Mouse (Mus musculus) intestine, embryonic 16.5 days (tissue): ENCODE measurements at regions not wholly inside any gene's neighbourhood (a gene's known extent, or its start where the extent isn't known, plus 50 kb on each side); places are given as distances from the start of the nearest gene placed in this dataset.
A peak's percentile ranks its signal among the peaks of the same experiment; 100 is the strongest.

Experiments
- ATAC-seq: fragments of 200-750 bp; cut with Nextera tagmentation; 2 replicates; pipeline ENCODE4 v1.8.0; 2017; ENCODE audit warnings: moderate TSS enrichment, moderate library complexity
- H3K27ac ChIP-seq: fragments of 300-500 bp; sonication (generic); 2 replicates; pipeline ENCODE4 v1.5.1; 2014; ENCODE audit warnings: mild to moderate bottlenecking, low read length
- H3K27me3 ChIP-seq: fragments of 300-500 bp; sonication (generic); replicated peaks from 2 replicates; pipeline ENCODE4 v1.6.1; 2014; ENCODE audit warnings: low read length, control low read depth, mixed read lengths; ENCODE audit not compliant: control insufficient read depth, insufficient read depth
- H3K36me3 ChIP-seq: fragments of 300-500 bp; sonication (generic); 2 replicates; pipeline ENCODE4 v1.6.1; 2014; ENCODE audit warnings: low read length, control low read depth; ENCODE audit not compliant: control insufficient read depth, insufficient read depth
- H3K4me1 ChIP-seq: fragments of 300-500 bp; sonication (generic); 2 replicates; pipeline ENCODE4 v1.6.1; 2014; ENCODE audit warnings: low read length, control low read depth, mixed read lengths; ENCODE audit not compliant: control insufficient read depth, insufficient read depth
- H3K4me2 ChIP-seq: fragments of 300-500 bp; sonication (generic); 2 replicates; pipeline ENCODE4 v1.6.1; 2014; ENCODE audit warnings: low read depth, low read length, control low read depth
- H3K4me3 ChIP-seq: fragments of 300-500 bp; sonication (generic); 2 replicates; pipeline ENCODE4 v1.5.1; 2014; ENCODE audit warnings: mild to moderate bottlenecking, low read length
- H3K9ac ChIP-seq: fragments of 300-500 bp; sonication (generic); 2 replicates; pipeline ENCODE4 v1.6.1; 2014; ENCODE audit warnings: low read depth, low read length
- H3K9me3 ChIP-seq: fragments of 300-500 bp; sonication (generic); 2 replicates; pipeline ENCODE4 v1.6.1; 2016; ENCODE audit warnings: low read length, control low read depth; ENCODE audit not compliant: control insufficient read depth
- WGBS: fragments of 180-500 bp; shearing (Covaris S2); extraction: QIAGEN DNeasy Blood & Tissue Kit; methylation state at CpG from one replicate; pipeline ENCODE4 v1.1.7; 2014; 5-methylcytosine and 5-hydroxymethylcytosine counted together

GRCm38 (mm10) chr6:44210901-44211300 lies 544.8 kb upstream of the Tpk1 start:
- Histone ChIP-seq H3K27ac (no peak overlapping the region), H3K4me3 (no peak overlapping the region), H3K4me2 (no peak overlapping the region), H3K9ac (no peak overlapping the region), H3K9me3 (no peaks in the 10 kb centered on the region), H3K36me3 (no peaks in the 10 kb centered on the region), H3K4me1 (no peaks in the 10 kb centered on the region), H3K27me3 (no peaks in the 10 kb centered on the region)
- ATAC-seq, result no peak
- WGBS, result 53% methylated on average over 1 of the region's 1 CpGs

GRCm38 (mm10) chr6:44204477-44204876 lies 538.4 kb upstream of the Tpk1 start:
- Histone ChIP-seq H3K36me3 (no peaks in the 10 kb centered on the region), H3K4me1 (no peaks in the 10 kb centered on the region), H3K4me2 (no peak overlapping the region), H3K9ac (no peak overlapping the region), H3K27ac (no peak overlapping the region), H3K27me3 (no peaks in the 10 kb centered on the region), H3K4me3 (no peak overlapping the region), H3K9me3 (no peaks in the 10 kb centered on the region)
- peak; percentile 63; the same call in 1 of the 2 replicates for ATAC-seq
- 68% methylated on average over 1 of the region's 1 CpGs for WGBS

- ATAC-seq, result no peak
- 78% methylated on average over 1 of the region's 1 CpGs for WGBS
- no peak overlapping the region for H3K4me2 ChIP-seq
- no peak overlapping the region for H3K27ac ChIP-seq
- no peaks in the 10 kb centered on the region for H3K36me3 ChIP-seq
- H3K4me3 ChIP-seq, result no peak overlapping the region
- no peaks in the 10 kb centered on the region for H3K27me3 ChIP-seq
- no peaks in the 10 kb centered on the region for H3K9me3 ChIP-seq
- H3K9ac ChIP-seq, result no peak overlapping the region
- H3K4me1 ChIP-seq, result no peaks in the 10 kb centered on the region
Observed at GRCm38 (mm10) chr6:44203831-44204230, 537.8 kb upstream of the Tpk1 start.

GRCm38 (mm10) chr6:44179927-44180326 lies 513.8 kb upstream of the Tpk1 start:
- H3K36me3 ChIP-seq, result no peaks in the 10 kb centered on the region
- H3K27me3 ChIP-seq, result no peaks in the 10 kb centered on the region
- WGBS, result 72% methylated on average over 4 of the region's 4 CpGs
- no peak for ATAC-seq
- no peak overlapping the region for H3K4me2 ChIP-seq
- H3K4me3 ChIP-seq, result no peak overlapping the region
- no peak overlapping the region for H3K9ac ChIP-seq
- no peaks in the 10 kb centered on the region for H3K4me1 ChIP-seq
- no peak overlapping the region for H3K27ac ChIP-seq
- H3K9me3 ChIP-seq, result no peaks in the 10 kb centered on the region
